Mouse (Mus musculus) heart, postnatal 0 days (tissue): ENCODE results near the gene Shroom3.

Source experiments
- CTCF ChIP-seq: IDR thresholded peaks from 2 replicates; pipeline ENCODE4 v1.5.1; 2016; ENCODE audit warnings: antibody characterized with exemption, control low read depth, low read depth
- EP300 ChIP-seq: IDR thresholded peaks from 2 replicates; pipeline ENCODE4 v1.6.1; 2016; ENCODE audit warnings: antibody characterized with exemption, low read depth

- TF ChIP-seq CTCF (peak; percentile 48), EP300 (no peak)
Observed at GRCm38 (mm10) chr5:92921728-92922127, 238.5 kb downstream of the Shroom3 start.
